Mouse (Mus musculus): ENCODE data around the gene Tnfaip3.

Tnfaip3 gene

DNA sequence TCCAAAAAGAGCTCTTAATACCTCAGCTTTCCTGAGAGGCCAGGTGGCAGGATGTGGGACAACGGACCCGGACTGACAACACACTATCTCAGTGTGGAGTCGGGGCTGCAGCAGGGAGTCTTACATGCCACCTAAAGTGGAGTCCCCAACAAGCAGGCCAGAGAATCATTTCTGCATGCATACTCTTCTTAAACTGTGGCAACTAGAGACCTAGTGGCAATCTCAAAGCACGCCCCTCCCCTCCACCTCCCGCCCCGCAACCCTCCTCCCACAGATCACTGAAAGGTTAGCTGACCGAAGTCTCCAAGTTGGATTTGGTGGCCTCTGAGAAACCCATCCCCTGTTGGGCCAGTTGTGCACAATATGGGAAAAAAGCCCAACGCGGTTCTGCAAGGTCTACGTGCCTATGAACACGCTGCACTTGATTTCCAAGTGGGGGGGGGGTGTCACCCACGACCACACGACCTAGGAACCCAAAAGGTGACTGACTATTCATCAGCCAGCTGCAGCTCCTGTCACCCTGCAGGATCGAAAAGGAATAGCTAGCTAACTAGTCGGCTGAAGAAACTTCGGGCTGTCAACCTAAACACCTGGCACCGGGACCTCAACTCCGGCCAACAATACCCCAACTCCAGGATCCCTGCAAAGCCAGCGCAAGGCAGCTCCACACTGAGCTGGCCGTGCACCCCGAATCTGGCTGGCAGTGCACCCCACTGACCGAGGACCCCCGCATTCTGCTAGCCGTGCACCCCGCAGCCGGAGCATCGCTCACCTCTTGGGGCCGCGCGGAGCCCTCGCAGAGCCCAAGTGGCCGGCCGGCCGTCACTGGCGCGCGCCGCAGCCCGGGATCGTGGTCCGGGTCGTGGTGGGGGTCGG is 838 bp downstream of the Tnfaip3 start:
- DNase-seq (ENCODE audit: low spot score) = no peak

DNA sequence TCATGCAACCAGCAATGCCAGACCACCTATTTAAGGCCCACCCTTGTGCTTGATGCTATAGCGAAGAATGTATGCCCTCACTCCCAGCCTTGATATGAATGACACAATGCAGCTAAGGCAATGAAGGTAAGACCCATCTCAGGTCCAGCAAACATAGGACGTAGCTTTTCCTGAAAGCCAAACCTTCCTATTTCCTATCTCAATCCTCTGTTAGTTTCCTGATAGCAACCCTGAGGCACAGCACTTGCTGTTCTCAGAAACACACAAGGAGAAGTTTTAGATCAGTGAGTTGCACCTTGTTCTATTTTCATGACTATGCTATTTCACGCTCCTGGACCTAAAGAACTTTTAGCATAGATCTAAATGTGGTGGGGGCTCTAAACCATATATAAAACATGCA is 2.1 kb downstream of the Tnfaip3 start:
- DNase-seq (ENCODE audit: low spot score) = no peak

DNA sequence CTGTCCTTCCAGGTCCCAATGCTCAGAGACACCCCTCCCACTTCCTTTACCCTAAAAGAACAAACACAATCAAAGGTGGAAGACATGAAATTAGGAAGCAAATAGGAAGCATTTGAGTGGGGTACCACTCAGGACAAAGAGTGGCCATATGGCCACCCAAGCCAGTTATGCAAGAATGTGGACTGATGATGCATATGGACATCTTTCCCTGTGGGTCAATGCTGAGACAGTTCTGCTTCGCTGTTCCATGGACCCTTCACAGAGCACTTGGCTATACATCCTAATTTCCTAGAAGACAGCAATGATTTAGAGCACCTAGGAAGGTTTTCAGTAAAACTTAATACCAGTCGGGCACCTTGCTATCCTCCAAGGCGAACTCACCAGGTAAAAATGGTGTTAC is 2.8 kb downstream of the Tnfaip3 start:
- no peak for DNase-seq (ENCODE audit: low spot score)

DNA sequence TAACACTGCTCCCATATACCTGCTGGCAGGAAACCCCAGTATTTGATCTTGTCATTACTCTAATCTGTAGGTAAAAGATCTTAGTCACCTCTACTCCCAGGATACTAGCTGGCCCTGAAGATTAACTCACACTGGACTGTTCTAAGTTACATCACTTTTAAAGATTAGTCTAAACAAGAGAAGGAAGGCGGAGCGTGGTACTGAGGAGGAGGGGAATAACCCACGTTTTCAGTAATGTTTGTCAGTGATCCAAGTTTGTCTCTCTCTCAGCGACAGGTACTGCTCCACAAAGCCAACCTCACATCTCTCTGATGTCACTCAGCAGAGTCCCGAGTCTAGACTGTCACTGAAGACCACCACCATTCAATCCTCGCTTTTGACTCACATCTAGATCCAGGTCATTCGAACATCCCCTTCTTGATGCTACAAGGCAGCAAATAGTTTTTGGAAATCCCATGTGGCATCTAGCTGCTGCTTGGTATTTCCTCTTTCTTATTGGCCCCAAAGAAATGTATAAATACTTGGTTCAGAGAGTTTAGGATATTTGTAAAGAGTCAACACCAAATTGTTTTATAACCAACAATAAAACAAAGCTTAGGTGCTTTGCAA is 3.5 kb downstream of the Tnfaip3 start:
- no peak for DNase-seq (ENCODE audit: low spot score)

DNA sequence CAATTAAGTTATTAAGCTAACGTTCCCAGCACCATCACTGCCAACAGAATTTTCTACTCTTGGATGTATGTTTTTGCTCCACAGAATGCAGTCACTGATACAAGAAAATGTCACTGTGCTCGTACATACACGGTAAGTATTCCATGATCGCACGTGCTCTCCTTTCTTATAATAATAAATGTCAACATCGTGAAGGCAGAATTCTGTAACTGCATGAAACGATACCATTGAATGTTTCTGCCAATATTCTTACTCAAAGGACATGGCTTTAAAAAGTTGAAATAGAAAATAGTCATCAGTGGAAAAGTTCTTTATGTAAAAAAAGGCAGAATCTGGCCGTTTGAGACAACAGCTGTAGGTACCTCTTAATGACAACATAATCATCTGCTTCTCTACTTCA is 5.0 kb downstream of the Tnfaip3 start:
- DNase-seq (ENCODE audit: low spot score) = no peak

DNA sequence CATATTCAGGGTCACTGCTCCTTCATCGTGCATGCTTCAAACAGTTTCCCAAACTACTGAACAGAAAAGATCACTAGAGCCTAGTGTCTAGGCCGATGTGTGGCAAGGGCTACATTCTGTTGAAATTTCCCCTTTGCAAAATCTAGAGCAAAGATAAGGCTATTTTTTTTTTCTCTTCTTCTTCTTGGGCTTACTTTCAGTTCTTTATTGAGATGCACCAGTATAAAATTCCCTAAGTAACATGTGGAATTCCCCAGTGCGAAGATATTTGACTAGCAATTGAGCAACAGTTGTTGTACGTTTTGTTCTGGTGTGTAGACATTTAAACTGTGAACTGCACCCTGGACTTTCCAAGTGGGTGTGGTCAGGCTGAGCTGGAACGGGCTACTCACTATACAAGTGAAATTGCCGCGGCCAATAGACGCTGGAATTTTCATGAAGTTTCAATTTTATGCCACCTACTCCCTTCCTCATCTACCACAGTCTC is 6.2 kb downstream of the Tnfaip3 start:
- DNase-seq (ENCODE audit: low spot score) = peak; percentile 84

DNA sequence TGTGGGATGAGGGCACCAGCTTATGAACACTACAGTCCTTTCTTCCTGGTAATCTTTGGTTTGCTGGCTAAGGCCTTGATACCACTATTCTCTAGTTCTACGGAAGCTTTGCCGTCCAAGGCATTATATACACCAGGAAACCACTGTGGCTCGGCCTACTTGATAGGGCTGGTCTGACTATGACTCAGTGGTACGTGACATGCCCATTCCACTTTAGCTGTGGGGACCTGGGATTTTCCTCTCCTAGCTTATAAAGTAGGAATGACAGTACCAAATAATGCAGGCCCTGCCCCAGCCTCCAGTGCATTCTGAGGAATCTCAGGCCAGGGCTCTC is 6.9 kb downstream of the Tnfaip3 start:
- no peak for DNase-seq (ENCODE audit: low spot score)

DNA sequence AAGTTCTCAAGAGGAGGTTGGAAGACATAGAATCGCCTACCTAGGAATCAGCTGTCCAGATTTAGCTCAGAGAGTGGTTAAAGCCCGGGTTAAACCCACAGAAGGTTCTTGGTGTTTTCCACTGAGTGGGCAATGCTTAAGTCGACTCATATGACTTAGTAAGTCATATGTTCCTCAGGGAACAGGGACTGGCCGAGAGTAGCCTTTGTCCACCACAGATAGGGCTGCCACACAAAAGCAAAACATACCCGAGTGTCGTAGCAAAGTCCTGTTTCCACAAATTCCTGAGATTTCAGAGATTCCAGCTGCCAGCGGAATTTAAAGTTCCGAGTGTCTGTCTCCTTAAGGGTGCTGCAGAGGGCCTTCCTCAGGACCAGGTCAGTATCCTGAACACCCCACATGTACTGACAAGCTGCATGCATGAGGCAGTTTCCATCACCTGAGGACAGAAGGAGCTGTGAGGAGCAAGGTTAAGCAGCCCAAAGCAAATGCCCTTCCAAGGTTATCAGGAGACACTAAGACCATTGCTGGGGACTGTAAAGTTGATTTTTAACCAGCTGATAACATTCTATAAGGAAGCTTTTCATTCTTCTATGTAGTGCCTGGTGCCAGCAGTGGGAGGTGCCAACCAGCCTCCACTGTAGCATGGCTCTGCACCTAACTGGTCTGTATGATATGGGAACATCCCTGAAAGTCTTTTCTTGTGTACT is 7.4 kb downstream of the Tnfaip3 start:
- DNase-seq (ENCODE audit: low spot score) = no peak

DNA sequence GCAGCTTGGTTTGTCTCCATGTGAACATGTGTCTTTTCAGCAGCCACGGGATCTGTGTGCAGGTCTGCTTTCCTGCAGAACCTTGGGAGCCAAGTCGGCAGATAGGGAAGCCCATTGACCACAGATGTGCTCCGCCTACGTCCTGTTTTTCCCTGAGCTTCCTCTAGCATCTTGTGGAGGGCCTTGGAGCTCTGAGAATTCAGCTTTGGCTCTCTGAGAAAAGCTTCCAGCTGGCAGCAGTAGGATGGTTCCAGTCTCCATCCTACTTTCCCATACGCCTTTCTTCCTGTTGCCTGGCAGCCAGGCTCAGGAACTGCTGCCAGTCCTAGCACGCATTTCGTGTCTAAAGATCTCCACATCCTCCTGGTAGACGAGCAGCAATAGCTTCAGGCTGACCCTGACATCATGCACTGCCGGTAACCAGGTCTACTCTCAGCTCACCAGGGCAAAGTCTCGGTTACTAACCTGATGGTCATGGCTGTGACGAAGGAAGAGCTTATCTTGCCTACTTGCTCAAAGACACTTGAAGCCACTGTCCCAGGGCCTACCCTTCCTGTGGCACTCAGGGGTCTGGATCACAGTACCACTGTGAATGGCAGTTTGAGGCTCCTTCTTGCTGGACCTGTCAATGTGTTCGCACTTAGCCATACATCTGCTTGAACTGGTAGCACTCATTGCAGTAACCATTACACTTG is 13.2 kb downstream of the Tnfaip3 start:
- no peak for DNase-seq (ENCODE audit: low spot score)

DNA sequence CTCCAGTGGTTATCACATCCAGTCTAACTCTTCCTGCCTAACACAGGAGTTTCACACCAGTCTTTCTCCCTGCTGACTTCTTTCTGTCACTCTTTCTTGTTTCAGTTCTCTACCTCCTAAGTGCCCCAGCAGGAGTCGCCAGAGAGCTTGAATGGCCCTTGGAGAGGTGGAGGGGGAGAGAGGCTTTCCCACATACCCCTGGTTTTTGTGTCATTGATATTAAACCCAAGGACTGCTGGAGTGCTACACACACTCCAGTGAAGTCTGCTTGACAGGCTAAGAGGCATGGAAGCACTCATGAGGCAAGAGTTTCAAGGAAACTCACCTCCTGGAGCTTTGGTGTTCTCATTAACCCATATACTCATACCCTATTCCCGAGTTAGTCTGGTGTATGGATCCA is 16.0 kb downstream of the Tnfaip3 start:
- DNase-seq (ENCODE audit: low spot score) = peak; percentile 65

DNA sequence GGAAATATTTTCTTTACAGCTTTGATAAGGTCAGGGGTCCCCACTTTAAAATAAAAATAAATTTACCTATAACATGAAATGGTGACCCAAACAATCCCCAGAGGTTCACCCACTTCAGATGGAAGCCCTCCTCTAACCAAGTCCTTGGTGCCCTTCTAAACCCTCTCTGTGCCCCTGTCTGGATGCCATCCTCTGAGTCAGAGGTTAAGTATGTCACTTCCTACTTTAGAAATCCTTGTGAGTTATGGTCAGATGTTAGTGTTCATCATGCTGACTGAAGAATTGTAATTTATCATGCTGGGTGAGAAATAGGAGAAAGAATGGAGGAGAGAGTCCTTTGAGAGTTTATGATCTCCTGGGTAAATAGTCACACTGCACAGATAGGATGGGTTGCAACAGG is 19.1 kb downstream of the Tnfaip3 start:
- DNase-seq (ENCODE audit: low spot score) = no peak

DNA sequence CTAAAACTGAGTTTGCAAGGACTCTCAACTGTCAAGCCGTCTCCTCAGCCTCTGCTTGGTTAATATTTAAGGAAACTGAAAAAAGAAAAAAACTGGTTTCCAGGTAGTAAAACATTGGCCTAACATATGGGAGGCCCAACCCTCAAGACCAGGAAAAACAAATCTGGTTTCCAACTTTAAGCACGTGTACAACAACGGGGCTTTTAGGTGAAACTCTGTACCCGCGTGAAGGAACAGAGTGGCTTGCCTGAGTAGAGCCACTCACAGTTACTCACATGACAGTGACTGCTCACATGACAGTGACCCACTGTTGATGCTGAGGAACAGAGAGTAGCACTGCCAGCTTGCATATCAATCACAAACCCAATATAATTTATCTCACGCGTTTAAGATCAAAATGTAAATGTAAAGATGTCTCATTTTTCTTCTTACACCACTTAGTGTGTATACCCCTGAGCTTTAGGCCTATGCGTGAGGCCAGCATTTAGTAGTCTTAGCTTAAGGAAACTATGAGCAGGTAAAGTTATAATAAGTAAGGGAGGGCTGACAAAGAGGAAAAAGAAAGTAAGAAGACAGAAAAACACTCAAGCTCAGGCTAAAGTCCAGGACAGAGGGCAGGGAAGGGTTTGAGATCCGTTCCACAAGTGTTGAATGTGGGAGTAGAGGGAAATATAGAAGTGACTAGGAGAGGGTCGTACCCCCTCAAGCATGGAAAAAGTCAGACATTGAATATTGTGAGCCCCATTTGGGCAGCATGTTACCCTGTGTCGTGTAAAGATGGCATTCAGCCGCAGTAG is 19.8 kb downstream of the Tnfaip3 start:
- DNase-seq (ENCODE audit: low spot score) = no peak

DNA sequence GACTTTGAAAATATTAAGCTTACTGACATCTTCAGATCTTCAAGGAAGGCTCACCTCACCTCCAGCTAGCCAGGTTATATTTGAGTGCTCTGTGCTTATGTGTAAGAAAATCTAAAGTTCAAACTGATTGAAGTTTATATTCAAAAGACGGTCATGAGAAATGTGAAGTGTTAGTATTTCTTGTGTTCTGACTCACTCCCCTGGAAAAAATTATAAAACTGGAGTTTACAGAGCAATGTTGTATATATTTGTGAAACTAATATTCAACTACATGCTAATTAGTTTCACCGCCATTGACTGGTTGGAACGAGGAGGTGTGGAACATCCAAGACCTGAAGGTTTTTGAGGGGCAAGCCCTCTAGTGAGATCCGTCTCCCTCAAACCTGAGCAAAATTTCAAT is 22.5 kb downstream of the Tnfaip3 start:
- no peak for DNase-seq (ENCODE audit: low spot score)

DNA sequence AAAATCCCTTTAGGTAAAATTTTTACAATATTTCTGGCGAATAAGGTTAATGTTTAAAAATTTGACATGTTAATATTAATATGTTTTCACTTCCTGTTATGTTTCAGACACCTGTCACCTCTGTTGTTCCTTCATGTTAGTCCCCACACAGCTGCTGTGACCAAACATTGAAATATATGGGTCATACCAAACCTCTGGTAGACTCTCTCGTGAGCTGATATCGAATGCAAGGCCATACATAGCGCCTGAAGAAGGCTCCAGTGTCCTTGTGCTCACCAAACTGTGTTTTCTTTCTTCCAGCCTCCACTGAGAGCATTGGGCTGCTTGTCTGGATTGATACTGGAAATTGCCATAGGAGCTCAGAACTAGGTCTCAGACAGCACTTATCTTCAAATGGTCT is 24.4 kb downstream of the Tnfaip3 start:
- no peak for DNase-seq (ENCODE audit: low spot score)

DNA sequence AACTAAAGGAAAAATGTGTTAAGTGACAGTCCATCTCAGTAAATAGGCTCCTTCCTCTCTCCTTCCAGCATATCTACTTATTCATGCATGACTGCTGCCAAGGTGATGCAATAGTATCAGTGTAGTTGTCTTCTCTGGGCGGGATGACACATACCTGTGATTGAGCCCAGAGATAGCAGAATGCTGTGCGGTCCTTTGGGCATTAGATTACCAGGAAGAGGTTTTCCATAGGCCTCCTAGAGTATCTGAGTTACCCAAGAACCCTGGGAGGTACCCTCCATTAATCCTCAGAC is 27.6 kb downstream of the Tnfaip3 start:
- DNase-seq (ENCODE audit: low spot score) = no peak

DNA sequence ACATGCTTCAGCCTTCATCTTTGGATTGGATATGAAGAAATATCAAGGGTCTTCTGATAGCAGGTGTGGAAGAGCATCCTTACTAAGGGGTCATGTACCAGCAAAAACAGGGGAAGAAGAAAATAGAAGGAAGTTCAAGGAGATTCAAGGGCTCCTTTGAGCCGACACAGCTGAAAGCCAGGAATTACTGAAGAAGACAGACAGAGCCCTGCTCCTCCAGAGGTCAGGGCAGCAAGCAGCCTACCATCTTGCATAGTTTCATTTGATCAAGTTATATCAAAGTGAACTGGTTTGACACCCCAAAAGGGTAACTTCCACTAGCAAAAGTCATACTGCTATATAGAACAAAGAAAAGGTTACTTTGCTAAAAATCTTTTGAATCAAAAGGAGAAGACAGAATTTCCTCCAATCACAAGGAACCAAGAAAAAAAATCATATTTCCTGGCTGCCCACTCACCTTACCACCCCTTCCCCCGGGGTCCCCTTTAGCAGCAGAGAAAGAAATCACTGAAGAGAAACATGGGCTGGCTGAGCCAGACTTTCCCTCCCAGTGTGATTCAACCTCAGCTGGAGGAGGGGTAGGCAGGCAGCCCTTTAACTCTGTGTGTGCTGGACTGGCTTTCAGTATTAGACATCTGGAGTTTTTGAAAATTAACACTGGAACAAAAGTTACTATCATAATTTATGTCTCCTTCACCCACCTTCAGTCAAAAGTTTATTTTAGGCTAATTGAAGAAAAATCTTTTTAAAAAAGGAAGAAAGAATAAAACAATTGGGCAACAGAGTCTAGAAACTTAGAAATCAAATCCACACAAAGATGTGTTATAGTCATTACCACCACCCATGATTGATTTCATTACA is 28.2 kb downstream of the Tnfaip3 start:
- DNase-seq (ENCODE audit: low spot score) = no peak

DNA sequence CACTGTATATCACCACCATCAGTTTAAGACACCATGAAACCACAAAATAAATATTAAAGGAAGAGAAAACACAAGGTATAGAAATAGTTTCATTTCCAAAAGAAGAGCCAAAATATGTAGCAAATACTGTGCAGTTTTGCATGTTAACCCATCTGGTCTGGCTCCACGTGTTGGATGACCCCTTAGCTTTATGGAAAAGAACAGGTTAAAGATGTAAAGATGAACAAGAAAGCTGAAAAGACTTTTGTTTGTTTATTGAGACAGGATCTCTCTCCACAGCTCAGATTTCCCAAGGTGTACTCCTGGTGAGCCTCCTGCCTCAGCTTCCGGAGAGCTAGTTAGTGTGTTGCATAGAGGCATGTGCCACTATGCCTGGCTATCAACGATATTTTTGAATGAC is 29.9 kb downstream of the Tnfaip3 start:
- DNase-seq (ENCODE audit: low spot score) = no peak

DNA sequence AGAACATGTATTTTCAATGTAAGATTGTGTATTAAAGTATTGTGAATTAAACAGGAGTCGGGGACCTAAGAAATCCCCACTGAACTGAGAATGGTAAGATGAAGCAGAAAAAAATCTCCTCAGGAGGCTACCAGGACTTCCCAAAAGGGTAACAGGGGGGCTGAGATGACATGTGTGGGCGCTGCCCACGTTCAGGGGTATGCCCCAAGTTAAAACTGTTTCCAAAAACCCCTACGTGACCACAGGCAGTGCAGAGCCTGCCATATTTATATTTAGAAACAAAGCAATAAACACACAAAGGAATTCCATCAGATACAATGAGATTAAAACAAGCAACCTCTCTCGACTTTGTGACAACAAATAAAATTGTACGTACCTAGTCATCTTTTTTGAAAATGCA is 31.9 kb downstream of the Tnfaip3 start:
- DNase-seq (ENCODE audit: low spot score) = no peak

DNA sequence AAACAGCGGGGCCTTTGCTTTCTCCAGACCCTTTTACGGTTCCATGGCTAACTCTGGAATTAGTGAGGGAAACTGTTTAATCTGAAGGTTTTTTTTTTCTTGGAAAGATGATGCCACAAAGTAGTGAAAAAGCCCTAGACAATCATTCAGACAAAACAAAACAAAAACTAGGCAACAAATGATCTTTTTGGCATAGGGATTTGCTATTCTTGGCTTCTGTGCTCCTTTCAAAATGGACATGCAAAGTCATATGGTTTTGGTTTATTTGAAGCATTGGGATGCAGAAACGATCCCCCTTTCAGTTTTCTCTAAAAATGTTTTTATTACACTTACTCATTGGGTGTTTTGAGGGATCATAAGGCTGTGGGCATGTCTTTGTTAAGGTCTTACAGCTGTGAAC is 41.0 kb downstream of the Tnfaip3 start:
- DNase-seq (ENCODE audit: low spot score) = no peak

DNA sequence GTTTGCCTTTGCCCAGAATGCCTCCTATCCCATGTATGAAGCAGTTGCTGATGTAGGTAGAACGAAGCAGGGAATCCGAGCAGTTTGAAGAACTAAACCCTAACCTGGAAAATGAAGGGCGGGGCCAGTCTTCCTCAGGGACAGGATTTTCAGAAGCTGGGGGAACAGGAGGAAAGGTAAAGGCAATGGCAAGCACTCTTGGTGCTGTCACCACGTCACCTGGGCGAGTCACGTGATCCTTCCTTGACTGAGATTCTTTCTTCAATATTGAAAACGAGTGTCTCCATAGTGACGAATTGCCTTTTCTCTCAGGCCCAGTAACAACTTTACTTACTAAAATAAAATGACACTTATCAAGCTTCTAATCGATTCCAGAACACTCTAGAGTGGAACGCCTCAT is 48.6 kb downstream of the Tnfaip3 start:
- no peak for DNase-seq (ENCODE audit: low spot score)

DNA sequence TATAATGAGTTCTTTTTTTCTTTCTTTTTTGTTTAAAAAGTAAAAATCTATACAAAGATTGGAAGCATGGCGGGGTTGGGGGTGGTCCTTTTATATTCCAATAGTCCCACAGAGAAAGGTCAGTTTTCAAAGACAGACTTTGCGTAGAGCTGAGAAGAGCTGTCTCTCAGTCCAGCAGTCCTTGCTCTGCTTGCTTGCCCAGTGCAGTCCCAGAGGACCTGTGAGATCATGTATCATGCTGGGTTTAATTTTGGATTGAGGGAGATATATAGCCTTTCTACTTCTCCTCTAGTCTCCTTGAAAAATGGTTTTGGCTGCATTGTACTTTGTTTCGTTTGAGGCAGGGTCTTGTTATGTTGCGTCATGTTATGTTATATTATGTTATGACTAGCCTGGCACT is 49.9 kb downstream of the Tnfaip3 start:
- DNase-seq (ENCODE audit: low spot score) = no peak
